Mouse (Mus musculus) lung, adult 2 months (tissue): ENCODE results near the gene Imp3. TPM values are rescaled to one million over a fixed set of nuclear protein-coding genes. Genes with fewer than 3 reads are reported as not detected.

Experiments used
- DNase-seq: peaks from one replicate; pipeline ENCODE4 v3.0.0; 2022
- H3K4me1 ChIP-seq: fragments of 200-500 bp; 2 replicates; pipeline ENCODE4 v1.6.1; 2011; ENCODE audit warnings: low read length; ENCODE audit not compliant: control insufficient read depth, insufficient read depth
- H3K4me3 ChIP-seq: fragments of 200-500 bp; replicated peaks from 2 replicates; pipeline ENCODE3; 2011; ENCODE audit warnings: low read depth, mild to moderate bottlenecking, control low read depth, low read length; ENCODE audit errors: extremely low read depth
- CTCF ChIP-seq: fragments of 200-500 bp; IDR thresholded peaks from 2 replicates; pipeline ENCODE4 v1.5.1; 2011; ENCODE audit warnings: mild to moderate bottlenecking, low read length, control low read depth; ENCODE audit not compliant: insufficient read depth
- POLR2A ChIP-seq: fragments of 200-500 bp; IDR thresholded peaks from 2 replicates; pipeline ENCODE4 v1.6.1; 2011; ENCODE audit warnings: low read depth, mild to moderate bottlenecking, control low read depth, low read length, borderline replicate concordance; ENCODE audit errors: extremely low read depth
- WGBS: fragments of 180-500 bp; shearing (Covaris S2); methylation state at CpG from one replicate; pipeline ENCODE4 v1.1.7; 2018; 5-methylcytosine and 5-hydroxymethylcytosine counted together
- polyA plus RNA-seq: library from polyadenylated mRNA; depleted of rRNA; stranded (reverse); fragments of >200 nt; gene quantifications from 2 replicates; pipeline ENCODE4 v1.2.3, GENCODE M21; 2012; rRNA removed

The Imp3 gene
- polyA plus RNA-seq, 1 experiment: 195 TPM

DNA sequence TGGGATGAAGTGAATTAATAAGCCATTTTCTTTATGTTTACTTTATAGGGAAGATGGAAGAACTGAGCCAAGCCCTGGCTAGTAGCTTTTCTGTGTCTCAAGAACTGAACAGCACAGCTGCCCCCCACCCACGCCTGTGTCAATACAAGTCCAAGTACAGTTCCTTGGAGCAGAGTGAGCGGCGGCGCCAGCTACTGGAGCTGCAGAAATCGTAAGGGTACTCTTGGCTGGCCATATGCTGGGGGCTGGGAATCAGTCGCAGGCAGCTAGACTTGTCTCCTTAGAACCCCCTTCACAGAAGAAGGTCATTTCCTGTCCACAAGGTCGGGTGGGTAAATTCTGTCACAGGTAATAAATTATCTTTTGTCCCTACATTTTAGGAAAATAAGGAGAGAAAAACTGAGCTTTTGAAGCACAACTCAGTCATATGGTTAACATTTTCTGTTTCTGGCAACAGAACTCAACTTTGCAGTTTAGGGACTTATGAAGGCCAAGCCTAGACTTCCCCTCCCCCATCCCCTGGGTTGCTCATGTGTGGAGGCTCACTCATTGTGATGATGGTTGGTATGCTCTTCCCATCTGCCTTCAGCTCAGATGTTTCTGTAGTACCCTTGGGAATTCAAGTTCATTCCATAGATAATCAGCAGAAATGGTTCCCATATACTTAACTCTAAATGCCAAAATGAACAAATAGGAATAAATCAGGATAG lies 19.8 kb downstream of the Imp3 start:
- no peaks in the 10 kb centered on the region for H3K4me1 ChIP-seq
- DNase-seq: no peak
- no peak overlapping the region for H3K4me3 ChIP-seq
- WGBS: 40% methylated on average over 7 of the region's 7 CpGs
- TF ChIP-seq CTCF: no peak
- TF ChIP-seq POLR2A: no peak

DNA sequence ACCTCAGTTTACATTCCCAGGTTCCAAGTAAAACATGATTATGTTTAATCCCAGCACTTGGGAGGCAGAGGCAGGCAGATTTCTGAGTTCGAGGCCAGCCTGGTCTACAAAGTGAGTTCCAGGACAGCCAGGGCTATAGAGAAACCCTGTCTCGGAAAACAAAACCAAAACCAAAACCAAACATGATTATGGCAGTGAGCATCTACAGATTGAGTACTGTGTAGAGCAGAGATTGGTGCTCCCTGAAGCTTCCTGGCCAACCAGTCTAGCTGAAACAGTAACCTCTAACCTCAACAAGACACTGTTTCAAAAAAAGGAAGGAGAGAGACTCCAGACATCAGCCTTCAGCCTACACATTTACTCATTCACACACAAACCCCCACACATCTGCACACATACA lies 21.4 kb downstream of the Imp3 start:
- no peak overlapping the region for H3K4me3 ChIP-seq
- DNase-seq: no peak
- H3K4me1 ChIP-seq: no peaks in the 10 kb centered on the region
- 92% methylated on average over 2 of the region's 2 CpGs for WGBS
- TF ChIP-seq POLR2A (no peak), CTCF (no peak)

DNA sequence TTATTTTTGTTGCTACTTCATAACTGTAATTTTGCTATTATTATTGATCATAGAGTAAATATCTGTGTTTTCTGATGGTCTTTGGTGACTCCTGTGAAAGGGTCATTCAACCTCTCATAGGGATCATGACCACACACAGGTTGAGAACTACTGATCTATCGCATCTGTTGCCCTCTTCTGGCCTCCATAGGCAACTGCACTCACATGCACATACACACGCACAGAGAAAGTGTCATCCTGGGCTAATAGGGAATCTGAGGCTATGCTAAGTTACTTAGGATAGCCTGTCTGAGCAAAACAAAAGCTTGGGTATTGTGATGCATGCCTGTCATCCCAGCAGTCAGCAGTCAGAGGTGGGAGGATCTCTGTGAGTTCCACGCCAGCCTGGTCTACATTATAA lies 24.3 kb downstream of the Imp3 start:
- TF ChIP-seq CTCF (no peak), POLR2A (no peak)
- Histone ChIP-seq H3K4me1 (no peaks in the 10 kb centered on the region), H3K4me3 (no peak overlapping the region)
- DNase-seq: no peak
- WGBS: 96% methylated on average over 3 of the region's 3 CpGs

DNA sequence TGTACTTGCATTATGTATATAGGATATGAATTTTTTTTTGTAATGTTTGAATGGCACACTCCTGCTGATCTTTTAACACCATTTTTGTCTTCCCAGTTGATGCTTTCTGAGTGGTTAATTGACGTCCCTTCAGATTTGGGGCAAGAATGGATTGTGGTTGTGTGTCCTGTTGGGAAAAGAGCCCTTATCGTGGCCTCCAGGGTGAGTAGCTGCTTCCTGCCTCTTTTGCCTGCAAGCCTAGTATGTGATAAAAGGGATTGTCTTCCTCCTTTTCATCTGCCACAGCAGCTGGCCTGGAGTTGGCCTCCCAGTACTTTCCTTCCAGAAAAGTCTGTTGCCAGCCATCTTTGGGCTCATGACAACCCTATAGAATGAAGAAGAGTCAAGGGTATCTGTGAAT lies 32.9 kb downstream of the Imp3 start:
- Histone ChIP-seq H3K4me1 (no peaks in the 10 kb centered on the region), H3K4me3 (no peak overlapping the region)
- whole genome bisulfite sequencing: 66% methylated on average over 2 of the region's 2 CpGs
- no peak for TF ChIP-seq POLR2A
- no peak for TF ChIP-seq CTCF
- no peak for DNase-seq

DNA sequence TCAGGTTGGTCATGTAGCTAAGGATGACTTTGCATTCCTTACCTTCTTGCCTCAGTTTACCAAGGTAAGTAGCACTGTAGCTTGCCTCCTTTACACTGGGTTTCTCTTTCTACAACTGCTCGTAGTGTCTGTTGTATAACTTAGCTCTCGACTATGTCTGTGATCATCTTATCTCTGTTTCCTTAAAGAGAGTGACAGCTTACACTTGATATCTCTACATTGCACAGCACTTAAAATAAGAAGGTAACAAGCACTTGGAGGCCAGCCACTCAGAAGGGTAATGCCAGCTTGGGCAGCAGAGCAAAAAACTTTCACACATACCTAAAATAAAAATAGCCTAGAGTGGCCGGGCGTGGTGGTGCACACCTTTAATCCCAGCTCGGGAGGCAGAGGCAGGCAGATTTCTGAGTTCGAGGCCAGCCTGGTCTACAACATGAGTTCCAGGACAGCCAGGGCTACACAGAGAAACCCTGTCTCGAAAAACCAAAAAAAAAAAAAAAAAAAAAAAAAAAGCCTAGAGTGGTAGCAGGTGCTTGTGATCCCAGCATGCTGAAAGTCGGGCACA lies 36.8 kb downstream of the Imp3 start:
- Histone ChIP-seq H3K4me3 (no peak overlapping the region), H3K4me1 (no peaks in the 10 kb centered on the region)
- TF ChIP-seq POLR2A: no peak
- no peak for TF ChIP-seq CTCF
- no peak for DNase-seq
- WGBS: 79% methylated on average over 8 of the region's 8 CpGs

DNA sequence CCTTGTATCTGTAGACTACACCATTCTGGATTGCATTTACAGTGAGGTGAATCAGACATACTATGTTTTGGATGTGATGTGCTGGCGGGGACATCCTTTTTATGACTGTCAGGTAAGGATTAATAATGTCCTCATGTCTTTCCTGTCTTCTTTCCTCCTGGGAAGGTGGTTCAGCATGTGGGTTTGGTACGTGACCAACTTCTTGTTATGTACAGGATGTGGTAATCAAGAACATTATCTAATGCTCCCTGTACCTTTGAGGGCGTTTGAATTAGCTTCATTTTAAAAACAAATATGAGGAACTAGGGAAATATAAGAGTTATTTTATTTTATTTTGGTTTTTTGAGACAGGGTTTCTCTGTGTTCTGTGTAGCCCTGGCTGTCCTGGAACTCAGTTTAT lies 37.9 kb downstream of the Imp3 start:
- H3K4me3 ChIP-seq: no peak overlapping the region
- TF ChIP-seq CTCF: no peak
- no peak for TF ChIP-seq POLR2A
- no peaks in the 10 kb centered on the region for H3K4me1 ChIP-seq
- no peak for DNase-seq
- WGBS: 67% methylated on average over 3 of the region's 3 CpGs

DNA sequence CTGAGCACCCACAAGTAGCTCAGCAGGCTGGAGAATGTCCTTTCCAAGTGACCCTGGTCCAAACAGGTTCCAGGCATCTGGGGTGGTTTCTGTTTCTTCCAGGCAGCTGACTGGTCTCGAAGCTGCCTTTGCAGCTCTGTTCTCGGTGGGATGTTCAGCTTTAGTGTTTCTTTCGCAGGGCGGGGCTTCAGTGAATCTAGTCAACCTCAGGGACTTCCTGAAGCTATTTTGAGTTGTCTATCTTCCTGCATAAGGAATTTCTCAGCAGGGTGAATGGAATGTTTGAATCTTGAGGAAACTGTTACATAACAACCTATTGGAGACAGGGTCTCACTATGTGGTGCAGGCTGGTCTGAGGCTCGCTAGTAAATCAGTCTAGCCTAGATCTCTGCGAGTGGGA lies 42.9 kb downstream of the Imp3 start:
- DNase-seq: no peak
- H3K4me1 ChIP-seq: no peaks in the 10 kb centered on the region
- WGBS: 94% methylated on average over 6 of the region's 6 CpGs
- TF ChIP-seq CTCF (no peak), POLR2A (no peak)
- H3K4me3 ChIP-seq: no peak overlapping the region

DNA sequence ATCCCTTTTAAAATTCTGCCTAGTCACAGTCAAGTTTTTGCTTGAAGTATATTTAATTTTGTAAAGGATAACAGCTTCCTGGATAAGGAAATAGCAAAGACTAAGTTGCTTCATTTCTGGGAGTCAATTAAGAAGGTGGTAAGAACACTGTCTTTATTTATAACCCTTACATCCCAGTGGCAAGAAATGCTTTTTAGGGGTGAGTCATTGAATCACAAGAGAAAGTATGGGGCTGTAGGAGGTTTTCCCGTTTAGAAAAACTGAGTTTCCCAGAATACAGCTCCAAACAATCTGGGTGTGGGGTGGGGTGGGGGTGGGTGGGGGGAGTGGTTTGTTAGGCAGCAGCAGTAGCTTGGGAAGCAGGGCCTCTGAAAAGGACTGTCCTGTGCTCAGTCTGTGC lies 44.2 kb downstream of the Imp3 start:
- WGBS: 69% methylated on average over 1 of the region's 1 CpGs
- Histone ChIP-seq H3K4me3 (no peak overlapping the region), H3K4me1 (no peaks in the 10 kb centered on the region)
- no peak for DNase-seq
- no peak for TF ChIP-seq POLR2A
- TF ChIP-seq CTCF: no peak

Other genes starting within 250 kb of the Imp3 start
- 4.4 and 6.8 TPM in 2 replicates for gene Lingo1, start 141.0 kb upstream of the Imp3 start, polyA plus RNA-seq
- 1.7 and 1.8 TPM in 2 replicates for gene Odf3l1, start 72.8 kb upstream of the Imp3 start, polyA plus RNA-seq
- 19.5 and 21.2 TPM in 2 replicates for gene Cspg4, start 72.4 kb upstream of the Imp3 start, polyA plus RNA-seq
- 22.4 and 23.6 TPM in 2 replicates for gene Snx33, start 9.1 kb upstream of the Imp3 start, polyA plus RNA-seq
- gene Snupn, start 13.4 kb downstream of the Imp3 start, polyA plus RNA-seq: 3.8 and 5.0 TPM in 2 replicates
- gene Ptpn9, start 57.4 kb downstream of the Imp3 start, polyA plus RNA-seq: 30.3 and 35.4 TPM in 2 replicates
- gene Sin3a, start 134.6 kb downstream of the Imp3 start, polyA plus RNA-seq: 68.4 and 82.1 TPM in 2 replicates
- 232 and 233 TPM in 2 replicates for gene Man2c1, start 193.2 kb downstream of the Imp3 start, polyA plus RNA-seq
- gene Neil1, start 210.8 kb downstream of the Imp3 start, polyA plus RNA-seq: 10.2 and 10.4 TPM in 2 replicates
- 110 and 137 TPM in 2 replicates for gene Commd4, start 220.9 kb downstream of the Imp3 start, polyA plus RNA-seq